Mouse (Mus musculus) bone marrow, adult 2 months (tissue): ENCODE measurements around the gene Dusp3. TPM values are rescaled to one million over a fixed set of nuclear protein-coding genes. Genes with fewer than 3 reads are reported as not detected.

Source experiments
- H3K27ac ChIP-seq: fragments of 200-500 bp; 2 replicates; pipeline ENCODE4 v1.5.1; 2012; ENCODE audit warnings: low read depth, mild to moderate bottlenecking, control low read depth, inconsistent platforms, low read length; ENCODE audit not compliant: control insufficient read depth, poor library complexity, insufficient read depth
- H3K4me1 ChIP-seq: fragments of 200-500 bp; 2 replicates; pipeline ENCODE4 v1.6.1; 2011; ENCODE audit warnings: low read length; ENCODE audit not compliant: control insufficient read depth, insufficient read depth
- H3K4me3 ChIP-seq: fragments of 200-500 bp; replicated peaks from 2 replicates; pipeline ENCODE3; 2011; ENCODE audit warnings: mild to moderate bottlenecking, low read depth, low read length, control low read depth; ENCODE audit not compliant: control insufficient read depth
- CTCF ChIP-seq: fragments of 200-500 bp; IDR thresholded peaks from 2 replicates; pipeline ENCODE4 v1.5.1; 2011; ENCODE audit warnings: low read length, control low read depth; ENCODE audit not compliant: control insufficient read depth, insufficient read depth
- POLR2A ChIP-seq: fragments of 200-500 bp; IDR thresholded peaks from 2 replicates; pipeline ENCODE4 v1.6.1; 2011; ENCODE audit warnings: low read depth, mild to moderate bottlenecking, control low read depth, low read length, borderline replicate concordance; ENCODE audit not compliant: control insufficient read depth
- WGBS: fragments of 180-500 bp; shearing (Covaris S2); methylation state at CpG from one replicate; pipeline ENCODE4 v1.1.7; 2018; 5-methylcytosine and 5-hydroxymethylcytosine counted together
- polyA plus RNA-seq: library from polyadenylated mRNA; stranded (reverse); fragments of >200 nt; gene quantifications from 2 replicates; pipeline ENCODE4 v1.2.4, GENCODE M21; 2011; ENCODE audit warnings: low replicate concordance; ENCODE audit not compliant: missing spikeins, insufficient read depth, insufficient read length

The Dusp3 gene
- polyA plus RNA-seq, 1 experiment, result 15.2 TPM

GRCm38 (mm10) chr11:101974181-101974580 lies 12.6 kb downstream of the Dusp3 start:
- no peak overlapping the region for H3K4me3 ChIP-seq
- 54% methylated on average over 6 of the region's 6 CpGs for WGBS
- no peak overlapping the region for H3K27ac ChIP-seq
- TF ChIP-seq POLR2A, result no peak
- no peak for TF ChIP-seq CTCF
- H3K4me1 ChIP-seq, result no peaks in the 10 kb centered on the region; the same call in 1 of the 2 replicates

- Histone ChIP-seq H3K4me1 (no peaks in the 10 kb centered on the region; the same call in 1 of the 2 replicates), H3K4me3 (no peak overlapping the region), H3K27ac (no peak overlapping the region)
- TF ChIP-seq POLR2A (no peak), CTCF (no peak)
- WGBS, result 82% methylated on average over 9 of the region's 9 CpGs
Measured at GRCm38 (mm10) chr11:101973496-101973895, 13.3 kb downstream of the Dusp3 start.

GRCm38 (mm10) chr11:101972651-101973050 lies 14.2 kb downstream of the Dusp3 start:
- no peak for TF ChIP-seq POLR2A
- no peak for TF ChIP-seq CTCF
- Histone ChIP-seq H3K4me3 (no peak overlapping the region), H3K27ac (no peak overlapping the region), H3K4me1 (no peaks in the 10 kb centered on the region; the same call in 1 of the 2 replicates)
- WGBS, result 77% methylated on average over 5 of the region's 5 CpGs

- no peak for TF ChIP-seq POLR2A
- TF ChIP-seq CTCF, result no peak
- 44% methylated on average over 3 of the region's 3 CpGs for WGBS
- Histone ChIP-seq H3K4me3 (no peak overlapping the region), H3K4me1 (no peaks in the 10 kb centered on the region; the same call in 1 of the 2 replicates), H3K27ac (no peak overlapping the region)
Measured at GRCm38 (mm10) chr11:101972097-101972496, 14.7 kb downstream of the Dusp3 start.

GRCm38 (mm10) chr11:101971410-101971809 lies 15.4 kb downstream of the Dusp3 start:
- no peak overlapping the region for H3K27ac ChIP-seq
- H3K4me3 ChIP-seq, result no peak overlapping the region
- WGBS, result 32% methylated on average over 3 of the region's 3 CpGs
- no peaks in the 10 kb centered on the region for H3K4me1 ChIP-seq
- TF ChIP-seq CTCF, result peak; percentile 70
- no peak for TF ChIP-seq POLR2A

DNA sequence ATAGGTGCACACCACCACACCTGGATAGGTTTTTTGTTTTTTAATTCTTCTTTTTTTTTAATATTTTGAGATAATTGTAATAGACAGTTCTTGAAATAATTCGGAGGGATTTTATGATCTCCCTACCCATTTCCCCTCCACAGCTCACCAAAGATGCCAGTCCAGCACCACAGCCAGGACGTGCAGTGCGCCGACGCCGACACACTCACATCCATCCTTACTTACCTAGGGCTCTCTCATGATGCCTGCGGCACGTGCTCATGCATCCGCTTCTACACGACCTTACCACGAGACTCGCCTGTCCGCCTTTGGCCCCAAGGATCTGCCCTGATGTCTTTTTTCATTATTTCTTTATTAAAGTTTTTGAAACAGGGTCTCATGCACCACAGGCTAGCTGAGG lies 17.0 kb downstream of the Dusp3 start:
- 84% methylated on average over 13 of the region's 13 CpGs for WGBS
- Histone ChIP-seq H3K4me3 (no peak overlapping the region), H3K27ac (no peak overlapping the region), H3K4me1 (no peaks in the 10 kb centered on the region)
- TF ChIP-seq POLR2A (no peak), CTCF (no peak)

DNA sequence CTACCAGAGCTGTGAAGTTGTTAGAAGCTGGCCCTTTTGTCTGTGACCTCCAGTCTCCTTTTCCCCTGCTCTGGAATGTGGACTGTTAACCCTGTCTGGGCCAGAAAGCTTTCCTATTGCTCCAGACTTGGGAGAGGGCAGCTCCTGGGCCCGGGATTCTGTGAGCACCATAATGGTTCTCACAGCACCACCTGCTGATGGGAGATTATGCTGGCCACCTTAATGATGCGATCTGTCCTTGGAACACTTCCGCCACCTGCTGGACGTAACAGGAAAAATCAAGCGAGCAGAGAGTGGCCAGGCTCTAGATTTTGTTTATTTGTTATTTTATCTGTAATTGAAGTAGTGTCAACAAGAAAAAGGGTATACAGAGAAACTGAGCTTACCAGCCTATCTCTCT lies 18.0 kb downstream of the Dusp3 start:
- H3K4me3 ChIP-seq, result no peak overlapping the region
- WGBS, result 1% methylated on average over 5 of the region's 5 CpGs
- TF ChIP-seq POLR2A, result no peak
- TF ChIP-seq CTCF, result peak; percentile 92
- no peaks in the 10 kb centered on the region for H3K4me1 ChIP-seq
- no peak overlapping the region for H3K27ac ChIP-seq

- Histone ChIP-seq H3K4me3 (no peak overlapping the region), H3K4me1 (no peaks in the 10 kb centered on the region), H3K27ac (no peak overlapping the region)
- no peak for TF ChIP-seq POLR2A
- TF ChIP-seq CTCF, result no peak
- 33% methylated on average over 7 of the region's 7 CpGs for WGBS
Measured at GRCm38 (mm10) chr11:101968311-101968710, 18.5 kb downstream of the Dusp3 start.

DNA sequence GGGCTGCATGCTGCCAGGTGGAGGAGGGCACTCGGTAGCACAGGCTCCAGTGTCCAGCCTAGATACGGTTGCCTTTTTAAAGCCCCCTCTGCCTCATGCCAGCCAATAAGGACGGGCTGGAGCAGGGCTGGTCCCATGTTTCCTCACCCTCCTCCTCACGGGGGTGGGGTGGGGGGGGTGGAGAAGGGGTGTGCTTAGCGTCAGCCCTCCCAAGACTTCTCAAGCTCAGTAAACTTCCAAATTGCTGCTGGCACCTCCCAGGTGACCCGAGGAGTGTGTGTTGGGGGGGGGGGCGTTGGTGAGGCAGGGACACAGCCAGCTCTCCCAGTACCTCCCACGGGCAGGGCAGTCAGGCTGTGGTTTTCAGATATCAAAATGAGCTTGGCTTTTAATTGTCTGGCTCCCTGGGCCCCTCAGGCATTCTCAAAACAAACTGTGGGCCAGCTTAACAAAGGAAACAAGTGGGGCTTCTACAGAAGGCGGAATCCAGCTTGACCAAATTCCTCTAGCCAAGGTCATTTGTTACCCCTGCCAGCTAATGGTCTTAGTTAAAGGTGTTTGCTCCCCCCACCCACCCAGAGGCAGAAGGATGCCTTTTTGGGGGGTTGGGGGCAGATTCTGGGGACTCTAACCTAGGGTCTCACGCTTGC lies 19.7 kb downstream of the Dusp3 start, which contains the start of gene Sost:
Gene Sost, minus strand, starts transcription at position 51 of the 650 bp plus-strand sequence.
- Histone ChIP-seq H3K27ac (no peak within 1 kb of the TSS), H3K4me1 (no peaks in the 10 kb centered on the region), H3K4me3 (no peak within 1 kb of the TSS)
- TF ChIP-seq CTCF, result no peak
- no peak for TF ChIP-seq POLR2A
- WGBS, result 46% methylated on average over 10 of the region's 10 CpGs
